Mouse (Mus musculus) intestine, postnatal 0 days (tissue): ENCODE data around the gene Pitpnm2. TPM values are rescaled to one million over a fixed set of nuclear protein-coding genes. Genes with fewer than 3 reads are reported as not detected.

Experiments
- ATAC-seq: fragments of 200-750 bp; cut with Nextera tagmentation; 2 replicates; pipeline ENCODE4 v1.8.0; 2017; ENCODE audit warnings: mild to moderate bottlenecking, moderate TSS enrichment, moderate library complexity
- H3K27ac ChIP-seq: fragments of 300-500 bp; sonication (generic); 2 replicates; pipeline ENCODE4 v1.5.1; 2014; ENCODE audit warnings: mild to moderate bottlenecking, low read depth, low read length, moderate library complexity
- H3K27me3 ChIP-seq: fragments of 300-500 bp; sonication (generic); replicated peaks from 2 replicates; pipeline ENCODE4 v1.6.1; 2014; ENCODE audit warnings: low read length, mixed read lengths; ENCODE audit not compliant: control insufficient read depth, insufficient read depth
- H3K36me3 ChIP-seq: fragments of 300-500 bp; sonication (generic); 2 replicates; pipeline ENCODE4 v1.6.1; 2014; ENCODE audit warnings: mild to moderate bottlenecking, moderate library complexity; ENCODE audit not compliant: control insufficient read depth, insufficient read depth
- H3K4me1 ChIP-seq: fragments of 300-500 bp; sonication (generic); replicated peaks from 2 replicates; pipeline ENCODE4 v1.6.1; 2014; ENCODE audit warnings: antibody characterized with exemption, low read length, mixed read lengths; ENCODE audit not compliant: control insufficient read depth, insufficient read depth
- H3K4me2 ChIP-seq: fragments of 300-500 bp; sonication (generic); replicated peaks from 2 replicates; pipeline ENCODE4 v1.6.1; 2014; ENCODE audit warnings: low read depth, mild to moderate bottlenecking, moderate library complexity
- H3K4me3 ChIP-seq: fragments of 300-500 bp; sonication (generic); 2 replicates; pipeline ENCODE4 v1.5.1; 2014; ENCODE audit warnings: low read depth, low read length
- H3K9ac ChIP-seq: fragments of 300-500 bp; sonication (generic); 2 replicates; pipeline ENCODE4 v1.6.1; 2014; ENCODE audit warnings: mild to moderate bottlenecking, low read depth, low read length
- H3K9me3 ChIP-seq: fragments of 300-500 bp; sonication (generic); 2 replicates; pipeline ENCODE4 v1.6.1; 2016; ENCODE audit warnings: mixed run types; ENCODE audit not compliant: control insufficient read depth
- CTCF ChIP-seq: sonication (generic); IDR thresholded peaks from 2 replicates; pipeline ENCODE4 v1.5.1; 2016; ENCODE audit warnings: low read depth, mild to moderate bottlenecking, control low read depth, antibody characterized with exemption, moderate library complexity
- WGBS: fragments of 180-500 bp; shearing (Covaris S2); extraction: QIAGEN DNeasy Blood & Tissue Kit; methylation state at CpG from one replicate; pipeline ENCODE4 v1.1.7; 2014; 5-methylcytosine and 5-hydroxymethylcytosine counted together
- polyA plus RNA-seq: library from polyadenylated mRNA; unstranded; fragments of >200 nt; fragmentation: Nextera tagmentation; extraction: Ambion mirVana; gene quantifications from 2 replicates; pipeline ENCODE4 v1.2.1, GENCODE M21; 2015

The Pitpnm2 gene
- polyA plus RNA-seq, 1 experiment from 2014 or later: 1.5 TPM

DNA sequence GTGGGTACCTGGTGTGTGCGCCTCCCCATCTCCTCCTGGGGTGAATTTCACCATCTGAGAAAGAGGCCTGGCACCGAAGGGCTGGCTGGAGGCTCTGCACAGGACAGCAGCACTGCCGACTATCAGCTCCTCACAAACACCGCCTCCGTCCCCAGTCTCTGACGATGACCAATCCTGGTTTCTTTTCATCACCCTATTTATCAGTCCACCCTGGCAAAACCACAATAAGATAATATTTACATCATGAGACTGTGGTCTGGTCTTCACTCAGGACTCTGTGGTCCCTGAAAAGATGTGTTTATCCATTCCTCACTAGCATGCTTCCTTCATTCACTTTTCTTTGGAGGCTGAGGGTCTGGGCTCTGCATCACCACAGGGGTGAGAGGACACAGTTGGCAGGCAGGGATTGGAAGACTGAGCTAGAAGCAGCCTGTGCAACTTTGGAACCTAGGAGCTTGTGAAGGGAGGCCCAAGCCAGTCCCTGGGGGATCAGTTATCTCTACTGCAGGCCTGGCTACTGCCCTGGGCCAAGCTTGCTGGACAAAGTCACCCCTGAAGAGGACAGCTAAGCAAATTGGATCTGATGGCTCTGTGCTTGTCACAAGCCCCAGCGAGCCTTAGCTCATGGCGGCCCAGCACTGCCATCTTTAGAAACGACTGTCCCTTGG lies 45.3 kb downstream of the Pitpnm2 start:
- 85% methylated on average over 9 of the region's 9 CpGs for WGBS
- TF ChIP-seq CTCF: no peak
- ATAC-seq: no peak
- H3K27ac ChIP-seq: no peak overlapping the region
- no peaks in the 10 kb centered on the region for H3K9me3 ChIP-seq
- H3K9ac ChIP-seq: no peak overlapping the region
- peaks cover 13% of the 10 kb centered on the region for H3K4me1 ChIP-seq
- no peaks in the 10 kb centered on the region for H3K36me3 ChIP-seq
- H3K4me2 ChIP-seq: no peak overlapping the region
- H3K4me3 ChIP-seq: no peak overlapping the region
- H3K27me3 ChIP-seq: no peaks in the 10 kb centered on the region

DNA sequence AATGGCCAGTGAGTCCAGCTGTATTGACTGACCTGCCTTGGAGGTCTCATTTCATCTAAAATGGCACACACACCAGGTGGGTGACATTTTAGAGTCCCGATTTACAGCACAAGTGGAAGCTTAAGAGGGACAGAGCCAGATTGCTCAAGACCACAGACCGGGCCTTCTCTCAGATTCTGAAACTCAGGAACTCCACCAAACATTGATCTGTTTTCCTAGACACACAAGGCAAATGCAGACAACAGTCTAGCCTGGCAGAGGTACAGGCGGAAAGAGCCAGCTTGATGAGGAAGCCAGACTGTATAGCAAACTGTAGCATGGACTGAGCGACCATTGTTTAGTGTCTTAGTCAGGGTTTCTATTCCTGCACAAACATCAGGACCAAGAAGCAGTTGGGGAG lies 46.3 kb downstream of the Pitpnm2 start:
- Histone ChIP-seq H3K9me3 (no peaks in the 10 kb centered on the region), H3K27me3 (no peaks in the 10 kb centered on the region), H3K4me2 (no peak overlapping the region), H3K4me1 (peaks cover 23% of the 10 kb centered on the region), H3K36me3 (no peaks in the 10 kb centered on the region), H3K27ac (no peak overlapping the region), H3K4me3 (no peak overlapping the region), H3K9ac (no peak overlapping the region)
- no peak for ATAC-seq
- TF ChIP-seq CTCF: no peak
- 80% methylated on average over 4 of the region's 4 CpGs for WGBS

- no peak for ATAC-seq
- WGBS: 54% methylated on average over 4 of the region's 4 CpGs
- TF ChIP-seq CTCF: no peak
- Histone ChIP-seq H3K27ac (no peak overlapping the region), H3K4me3 (no peak overlapping the region), H3K27me3 (no peaks in the 10 kb centered on the region), H3K9ac (no peak overlapping the region), H3K4me2 (no peak overlapping the region), H3K36me3 (no peaks in the 10 kb centered on the region), H3K4me1 (peaks cover 23% of the 10 kb centered on the region), H3K9me3 (no peaks in the 10 kb centered on the region)
These were observed 47.5 kb downstream of the Pitpnm2 start for GRCm38 (mm10) chr5:124202071-124202470.

- no peak overlapping the region for H3K4me2 ChIP-seq
- H3K4me1 ChIP-seq: peaks cover 20% of the 10 kb centered on the region
- no peak overlapping the region for H3K9ac ChIP-seq
- H3K27ac ChIP-seq: no peak overlapping the region
- H3K4me3 ChIP-seq: no peak overlapping the region
- 46% methylated on average over 2 of the region's 2 CpGs for WGBS
- no peak for TF ChIP-seq CTCF
- no peaks in the 10 kb centered on the region for H3K36me3 ChIP-seq
- no peak; the same call in 1 of the 2 replicates for ATAC-seq
- no peaks in the 10 kb centered on the region for H3K27me3 ChIP-seq
- H3K9me3 ChIP-seq: no peaks in the 10 kb centered on the region
These were observed 48.0 kb downstream of the Pitpnm2 start for GRCm38 (mm10) chr5:124201564-124201963.

- WGBS: 37% methylated on average over 5 of the region's 5 CpGs
- H3K36me3 ChIP-seq: no peaks in the 10 kb centered on the region
- no peak for TF ChIP-seq CTCF
These were observed 48.7 kb downstream of the Pitpnm2 start for GRCm38 (mm10) chr5:124200844-124201243.

DNA sequence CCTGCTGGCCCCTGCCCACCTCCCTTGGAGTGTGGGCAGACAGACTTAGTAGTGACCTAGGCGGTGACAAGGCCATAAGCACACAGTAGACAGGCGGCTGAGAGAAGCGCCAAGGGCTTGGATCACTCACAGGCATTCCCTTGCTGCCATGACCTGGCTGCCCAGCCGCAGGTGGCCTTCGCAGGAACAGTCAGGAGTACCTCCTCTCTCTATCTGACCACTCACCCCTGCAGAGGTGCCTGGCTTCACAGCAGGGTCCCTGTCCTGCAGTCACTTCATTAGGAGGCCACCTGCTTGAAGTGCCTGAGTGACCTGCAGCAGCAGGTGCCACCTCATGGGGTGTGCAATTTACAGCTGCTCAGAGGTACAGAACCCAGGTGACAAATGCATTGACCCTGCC lies 50.4 kb downstream of the Pitpnm2 start:
- no peaks in the 10 kb centered on the region for H3K9me3 ChIP-seq
- WGBS: 87% methylated on average over 5 of the region's 5 CpGs
- no peaks in the 10 kb centered on the region for H3K36me3 ChIP-seq
- no peaks in the 10 kb centered on the region for H3K27me3 ChIP-seq
- no peak overlapping the region for H3K4me2 ChIP-seq
- no peak overlapping the region for H3K4me3 ChIP-seq
- no peak overlapping the region for H3K27ac ChIP-seq
- ATAC-seq: no peak
- TF ChIP-seq CTCF: no peak
- H3K4me1 ChIP-seq: peaks cover 17% of the 10 kb centered on the region
- no peak overlapping the region for H3K9ac ChIP-seq

More at GRCm38 (mm10) chr5:124200844-124201243, 48.7 kb downstream of the Pitpnm2 start:
- no peaks in the 10 kb centered on the region for H3K9me3 ChIP-seq
- no peak for ATAC-seq
- no peak overlapping the region for H3K9ac ChIP-seq
- H3K27me3 ChIP-seq: no peaks in the 10 kb centered on the region
- no peak overlapping the region for H3K4me3 ChIP-seq
- no peak overlapping the region for H3K27ac ChIP-seq
- peaks cover 17% of the 10 kb centered on the region for H3K4me1 ChIP-seq
- no peak overlapping the region for H3K4me2 ChIP-seq

- no peaks in the 10 kb centered on the region for H3K36me3 ChIP-seq
- no peaks in the 10 kb centered on the region for H3K27me3 ChIP-seq
- no peaks in the 10 kb centered on the region for H3K9me3 ChIP-seq
- TF ChIP-seq CTCF: no peak
- ATAC-seq: peak; percentile 55; the same call in 1 of the 2 replicates
- H3K4me3 ChIP-seq: no peak overlapping the region
- H3K9ac ChIP-seq: no peak overlapping the region
- 53% methylated on average over 7 of the region's 7 CpGs for WGBS
- peak overlapping the region; percentile 13; the same call in 1 of the 2 replicates for H3K4me2 ChIP-seq
- peaks cover 17% of the 10 kb centered on the region for H3K4me1 ChIP-seq
- no peak overlapping the region for H3K27ac ChIP-seq
These were observed 51.1 kb downstream of the Pitpnm2 start for GRCm38 (mm10) chr5:124198473-124198872.
